8 mouse cellular contexts compared by ENCODE assay signal in genomic region chr12:111165146-111165812, GRCm38 (mm10). TPM values are rescaled to one million over a fixed set of nuclear protein-coding genes. Genes with fewer than 3 reads are reported as not detected.
A peak's percentile ranks its signal among the peaks of the same experiment; 100 is the strongest.
DNase-seq lines count a peak whose midpoint lies in the region; ATAC-seq lines count a peak whose summit lies in the region.

No protein-coding gene starts in this region.

- DNase-seq in A20 (ENCODE audit: low read depth, low spot score) (peak; percentile 90), MEL-GATA-1-ER (ENCODE audit: extremely low read depth, low read depth) (peak; percentile 49)
- peak; percentile 70 for DNase-seq in embryo, embryonic 10.5 days (ENCODE audit: low spot score)
- peak; percentile 61 for DNase-seq in kidney, postnatal 10 days
- peak; percentile 31 for DNase-seq in lung, postnatal 25 days (ENCODE audit: low spot score)
- peak; percentile 58 to 67 for DNase-seq in right cerebral cortex, postnatal 10 days (ENCODE audit: low spot score in 2 of 2)
- DNase-seq in layer of hippocampus, adult 9-10 months (ENCODE audit: low spot score): no peak

- no peaks in the 10 kb centered on the region for H3K36me3 ChIP-seq in heart, embryonic 13.5 days

- peak overlapping the region; percentile 81 for H3K27ac ChIP-seq in heart, embryonic 13.5 days (replicated peaks)

- H3K9me3 ChIP-seq in heart, embryonic 13.5 days: no peaks in the 10 kb centered on the region

- peak overlapping the region; percentile 96 for H3K4me2 ChIP-seq in heart, embryonic 13.5 days

- H3K27me3 ChIP-seq in heart, embryonic 13.5 days (replicated peaks): no peaks in the 10 kb centered on the region

- peaks cover 46% of the 10 kb centered on the region for H3K4me1 ChIP-seq in heart, embryonic 13.5 days

- H3K9ac ChIP-seq in heart, embryonic 13.5 days: peak overlapping the region; percentile 93

- no peak for ATAC-seq in heart, embryonic 13.5 days (ENCODE audit: extremely low read depth, insufficient number of reproducible peaks, low FRiP score, low TSS enrichment)

- H3K4me3 ChIP-seq in heart, embryonic 13.5 days: peak overlapping the region; percentile 79

- 61% methylated on average over 10 of the region's 10 CpGs for WGBS in heart, embryonic 13.5 days

RNA-seq across cellular contexts. Expression of gene Traf3, which starts 0.9 kb away (rescaled TPM):
- 6.0 TPM in 2 replicates for polyA plus RNA-seq in heart, embryonic 13.5 days (2015; fragmentation: Nextera tagmentation; extraction: Ambion mirVana)

RNA-seq across cellular contexts. Expression of gene 4930595D18Rik, which starts 19.0 kb away (rescaled TPM):
- polyA plus RNA-seq in heart, embryonic 13.5 days (2015; fragmentation: Nextera tagmentation; extraction: Ambion mirVana): not detected in 2 replicates
